Mouse (Mus musculus) liver, adult 2 months (tissue): ENCODE data around the gene St6galnac1.
"Not testable (repeated sequence)": the region's sequence is repeated elsewhere in the genome, so short reads cannot be mapped to it uniquely, and the experiment has no call there.

Source experiments
- CTCF ChIP-seq: fragments of 200-500 bp; IDR thresholded peaks from 2 replicates; pipeline ENCODE4 v1.5.1; 2011; ENCODE audit warnings: low read depth, low read length, control low read depth
- POLR2A ChIP-seq: fragments of 200-500 bp; IDR thresholded peaks from 2 replicates; pipeline ENCODE4 v1.6.1; 2011; ENCODE audit warnings: low read length, control low read depth; ENCODE audit not compliant: insufficient read depth; ENCODE audit errors: extremely low read depth

DNA sequence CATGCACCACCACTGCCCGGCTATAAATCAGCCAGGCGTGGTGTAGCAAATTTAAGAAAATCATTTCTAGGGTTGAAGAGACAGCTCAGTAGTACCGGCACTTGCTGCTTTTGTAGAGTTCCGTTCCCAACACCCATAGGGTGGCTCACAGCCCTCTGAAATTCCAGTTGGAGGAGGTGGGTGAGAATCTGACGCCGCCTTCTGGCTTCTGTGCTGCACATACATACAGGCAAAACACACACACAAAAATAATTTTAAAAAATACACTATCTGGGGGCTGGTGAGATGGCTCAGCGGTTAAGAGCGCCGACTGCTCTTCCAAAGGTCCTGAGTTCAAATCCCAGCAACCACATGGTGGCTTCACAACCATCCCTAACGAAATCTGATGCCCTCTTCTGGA is 48.6 kb upstream of the St6galnac1 start:
- not testable (repeated sequence) for TF ChIP-seq CTCF, POLR2A
